Mouse (Mus musculus): ENCODE data around the gene 2900026A02Rik.

DNA sequence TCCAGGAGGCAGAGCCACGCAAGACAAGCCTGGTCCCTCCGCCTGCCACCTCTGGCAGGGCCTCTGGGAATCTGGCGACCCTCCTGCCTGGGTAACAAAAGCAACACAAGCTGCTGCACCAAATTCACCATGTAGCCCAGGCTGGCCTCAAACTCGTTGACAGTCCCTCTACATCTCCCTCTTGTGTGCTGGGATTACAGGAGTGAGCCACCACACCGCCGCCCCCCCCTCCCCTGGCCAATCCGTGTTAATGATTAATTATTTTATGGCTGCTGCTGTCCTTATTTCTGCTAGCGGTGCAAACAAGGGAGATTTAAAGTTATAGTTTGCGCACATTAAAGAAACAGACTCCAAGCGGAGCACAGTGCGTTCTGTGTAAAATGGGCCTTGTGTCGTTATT is 4.0 kb downstream of the 2900026A02Rik start:
- TF ChIP-seq POLR2A (IDR thresholded peaks at IDR 0.05; ENCODE audit: low read depth, low read length) (no peak), CTCF (IDR thresholded peaks at IDR 0.05; ENCODE audit: borderline replicate concordance, insufficient read depth, low read length) (no peak)
